Mouse (Mus musculus) liver, embryonic 15.5 days (tissue): ENCODE measurements around the gene Lrrc47. TPM values are rescaled to one million over a fixed set of nuclear protein-coding genes. Genes with fewer than 3 reads are reported as not detected.

Source experiments
- ATAC-seq: fragments of 200-750 bp; cut with Nextera tagmentation; 2 replicates; pipeline ENCODE4 v1.8.0; 2017; ENCODE audit warnings: moderate number of reproducible peaks, mild to moderate bottlenecking, moderate library complexity; ENCODE audit not compliant: insufficient read depth
- H3K27ac ChIP-seq: fragments of 300-500 bp; sonication (generic); replicated peaks from 2 replicates; pipeline ENCODE4 v1.5.1; 2015; ENCODE audit warnings: mild to moderate bottlenecking, inconsistent platforms
- H3K27me3 ChIP-seq: fragments of 300-500 bp; sonication (generic); 2 replicates; pipeline ENCODE4 v1.6.1; 2015; ENCODE audit warnings: mild to moderate bottlenecking, inconsistent platforms
- H3K36me3 ChIP-seq: fragments of 300-500 bp; sonication (generic); replicated peaks from 2 replicates; pipeline ENCODE4 v1.6.1; 2015; ENCODE audit warnings: moderate library complexity, mild to moderate bottlenecking, inconsistent platforms
- H3K4me1 ChIP-seq: fragments of 300-500 bp; sonication (generic); replicated peaks from 2 replicates; pipeline ENCODE4 v1.6.1; 2015; ENCODE audit warnings: inconsistent platforms
- H3K4me2 ChIP-seq: fragments of 300-500 bp; sonication (generic); 2 replicates; pipeline ENCODE4 v1.6.1; 2015; ENCODE audit warnings: moderate library complexity, mild to moderate bottlenecking, inconsistent platforms
- H3K4me3 ChIP-seq: fragments of 300-500 bp; sonication (generic); replicated peaks from 2 replicates; pipeline ENCODE4 v1.5.1; 2015; ENCODE audit warnings: mild to moderate bottlenecking, inconsistent platforms
- H3K9ac ChIP-seq: fragments of 300-500 bp; sonication (generic); 2 replicates; pipeline ENCODE4 v1.6.1; 2015; ENCODE audit warnings: moderate library complexity, mild to moderate bottlenecking, inconsistent platforms
- H3K9me3 ChIP-seq: fragments of 300-500 bp; sonication (generic); replicated peaks from 2 replicates; pipeline ENCODE4 v1.6.1; 2016; ENCODE audit warnings: inconsistent platforms
- WGBS: fragments of 180-500 bp; shearing (Covaris S2); methylation state at CpG from one replicate; pipeline ENCODE4 v1.1.7; 2015; ENCODE audit warnings: mixed read lengths; ENCODE audit not compliant: insufficient replicate concordance; 5-methylcytosine and 5-hydroxymethylcytosine counted together
- polyA plus RNA-seq: library from polyadenylated mRNA; unstranded; fragments of >200 nt; fragmentation: Nextera tagmentation; extraction: Ambion mirVana; gene quantifications from 2 replicates; pipeline ENCODE4 v1.2.1, GENCODE M21; 2015

Gene Lrrc47
- polyA plus RNA-seq = 16.8 and 17.7 TPM in 2 replicates

GRCm38 (mm10) chr4:154011646-154012089 lies at the start of gene Lrrc47:
Gene Lrrc47 (plus strand): TSS chr4:154011731.
- Histone ChIP-seq H3K36me3 (peaks cover 35% of the 10 kb centered on the region), H3K4me3 (peak within 1 kb of the TSS; percentile 97), H3K4me2 (peak within 1 kb of the TSS; percentile 86), H3K9me3 (no peaks in the 10 kb centered on the region), H3K9ac (peak within 1 kb of the TSS; percentile 87), H3K27ac (peak within 1 kb of the TSS; percentile 69), H3K4me1 (peaks cover 36% of the 10 kb centered on the region), H3K27me3 (no peaks in the 10 kb centered on the region)
- WGBS = under 1% methylated on average over 59 of the region's 59 CpGs
- ATAC-seq = peak; percentile 89

GRCm38 (mm10) chr4:153962631-153963030 lies 48.9 kb upstream of the Lrrc47 start:
- no peak overlapping the region for H3K27ac ChIP-seq

GRCm38 (mm10) chr4:153966651-153967050 lies 44.9 kb upstream of the Lrrc47 start:
- no peaks in the 10 kb centered on the region for H3K9me3 ChIP-seq
- H3K4me2 ChIP-seq = no peak overlapping the region
- no peak overlapping the region for H3K4me3 ChIP-seq
- H3K27ac ChIP-seq = no peak overlapping the region
- H3K4me1 ChIP-seq = no peaks in the 10 kb centered on the region
- peaks cover 75% of the 10 kb centered on the region for H3K36me3 ChIP-seq
- 82% methylated on average over 5 of the region's 5 CpGs for WGBS
- no peak overlapping the region for H3K9ac ChIP-seq
- ATAC-seq = no peak
- no peaks in the 10 kb centered on the region for H3K27me3 ChIP-seq

More at GRCm38 (mm10) chr4:153962631-153963030, 48.9 kb upstream of the Lrrc47 start:
- no peak for ATAC-seq
- no peaks in the 10 kb centered on the region for H3K27me3 ChIP-seq
- H3K36me3 ChIP-seq = peaks cover 74% of the 10 kb centered on the region
- H3K9me3 ChIP-seq = no peaks in the 10 kb centered on the region
- H3K4me3 ChIP-seq = no peak overlapping the region
- peaks cover 13% of the 10 kb centered on the region for H3K4me1 ChIP-seq
- H3K9ac ChIP-seq = no peak overlapping the region
- H3K4me2 ChIP-seq = no peak overlapping the region
- WGBS = 77% methylated on average over 7 of the region's 7 CpGs

GRCm38 (mm10) chr4:153967556-153967955 lies 44.0 kb upstream of the Lrrc47 start:
- ATAC-seq = no peak
- 71% methylated on average over 2 of the region's 2 CpGs for whole genome bisulfite sequencing
- H3K27me3 ChIP-seq = no peaks in the 10 kb centered on the region

GRCm38 (mm10) chr4:153968063-153968462 lies 43.5 kb upstream of the Lrrc47 start:
- peaks cover 2% of the 10 kb centered on the region; the same call in 1 of the 2 replicates for H3K4me1 ChIP-seq
- no peak for ATAC-seq
- H3K4me2 ChIP-seq = no peak overlapping the region
- H3K36me3 ChIP-seq = peaks cover 65% of the 10 kb centered on the region
- H3K4me3 ChIP-seq = no peak overlapping the region
- H3K9me3 ChIP-seq = no peaks in the 10 kb centered on the region
- H3K9ac ChIP-seq = no peak overlapping the region
- 82% methylated on average over 2 of the region's 2 CpGs for WGBS
- no peak overlapping the region for H3K27ac ChIP-seq
- H3K27me3 ChIP-seq = no peaks in the 10 kb centered on the region

More at GRCm38 (mm10) chr4:153967556-153967955, 44.0 kb upstream of the Lrrc47 start:
- H3K9ac ChIP-seq = no peak overlapping the region
- H3K4me2 ChIP-seq = no peak overlapping the region
- no peaks in the 10 kb centered on the region for H3K4me1 ChIP-seq
- H3K27ac ChIP-seq = no peak overlapping the region
- H3K36me3 ChIP-seq = peaks cover 70% of the 10 kb centered on the region
- H3K4me3 ChIP-seq = no peak overlapping the region
- H3K9me3 ChIP-seq = no peaks in the 10 kb centered on the region

GRCm38 (mm10) chr4:153974431-153975291 lies 36.9 kb upstream of the Lrrc47 start, which contains the start of the genes Dffb and Cep104:
Gene Dffb (minus strand): TSS chr4:153975126.
Gene Cep104 (plus strand): TSS chr4:153975194.
- ATAC-seq = peak; percentile 97
- Histone ChIP-seq H3K9me3 (no peaks in the 10 kb centered on the region), H3K36me3 (peaks cover 23% of the 10 kb centered on the region), H3K27ac (peak within 1 kb of the TSS; percentile 63), H3K4me2 (peak within 1 kb of the TSS; percentile 86), H3K27me3 (no peaks in the 10 kb centered on the region), H3K4me1 (peaks cover 42% of the 10 kb centered on the region), H3K9ac (peak within 1 kb of the TSS; percentile 80), H3K4me3 (peak within 1 kb of the TSS; percentile 96)
- under 1% methylated on average over 68 of the region's 68 CpGs for WGBS

GRCm38 (mm10) chr4:153975292-153975662 lies 36.3 kb upstream of the Lrrc47 start:
- Histone ChIP-seq H3K36me3 (peaks cover 25% of the 10 kb centered on the region), H3K4me3 (peak overlapping the region; percentile 96), H3K9me3 (no peaks in the 10 kb centered on the region), H3K4me2 (peak overlapping the region; percentile 86), H3K9ac (peak overlapping the region; percentile 80), H3K4me1 (peaks cover 42% of the 10 kb centered on the region), H3K27me3 (no peaks in the 10 kb centered on the region), H3K27ac (peak overlapping the region; percentile 63)
- under 1% methylated on average over 33 of the region's 33 CpGs for WGBS
- ATAC-seq = peak; percentile 78

- WGBS = 33% methylated on average over 6 of the region's 6 CpGs
- ATAC-seq = no peak
- Histone ChIP-seq H3K27me3 (no peaks in the 10 kb centered on the region), H3K4me2 (peak overlapping the region; percentile 86), H3K4me1 (peaks cover 42% of the 10 kb centered on the region), H3K9ac (peak overlapping the region; percentile 80), H3K4me3 (peak overlapping the region; percentile 96), H3K9me3 (no peaks in the 10 kb centered on the region), H3K36me3 (peaks cover 25% of the 10 kb centered on the region), H3K27ac (peak overlapping the region; percentile 63; the same call in 1 of the 2 replicates)
Measured at GRCm38 (mm10) chr4:153975768-153976167, 35.8 kb upstream of the Lrrc47 start.

- H3K4me2 ChIP-seq = no peak overlapping the region
- H3K4me3 ChIP-seq = no peak overlapping the region
- no peaks in the 10 kb centered on the region for H3K27me3 ChIP-seq
- H3K27ac ChIP-seq = no peak overlapping the region
- H3K9me3 ChIP-seq = no peaks in the 10 kb centered on the region
- no peak for ATAC-seq
- peaks cover 28% of the 10 kb centered on the region for H3K4me1 ChIP-seq
- H3K9ac ChIP-seq = no peak overlapping the region
- 67% methylated on average over 10 of the region's 10 CpGs for WGBS
- H3K36me3 ChIP-seq = peaks cover 49% of the 10 kb centered on the region
Measured at GRCm38 (mm10) chr4:153979243-153979642, 32.3 kb upstream of the Lrrc47 start.

GRCm38 (mm10) chr4:153980470-153980869 lies 31.1 kb upstream of the Lrrc47 start:
- Histone ChIP-seq H3K4me3 (no peak overlapping the region), H3K4me1 (peaks cover 20% of the 10 kb centered on the region), H3K27ac (no peak overlapping the region), H3K9me3 (no peaks in the 10 kb centered on the region), H3K36me3 (peaks cover 62% of the 10 kb centered on the region), H3K4me2 (no peak overlapping the region), H3K9ac (no peak overlapping the region), H3K27me3 (no peaks in the 10 kb centered on the region)
- WGBS = 88% methylated on average over 11 of the region's 11 CpGs
- no peak for ATAC-seq

- Histone ChIP-seq H3K27ac (no peak overlapping the region), H3K4me3 (no peak overlapping the region), H3K36me3 (peaks cover 87% of the 10 kb centered on the region), H3K4me2 (no peak overlapping the region), H3K9me3 (no peaks in the 10 kb centered on the region), H3K27me3 (no peaks in the 10 kb centered on the region), H3K9ac (no peak overlapping the region), H3K4me1 (no peaks in the 10 kb centered on the region)
- ATAC-seq = no peak
- 79% methylated on average over 10 of the region's 10 CpGs for WGBS
Measured at GRCm38 (mm10) chr4:153992715-153993114, 18.8 kb upstream of the Lrrc47 start.
